Mouse (Mus musculus): ENCODE results near the gene Coa5.

The Coa5 gene

GRCm38 (mm10) chr1:37430297-37430840 lies 466 bp upstream of the Coa5 start:
- in situ Hi-C loops (cut with MboI, MseI) = no loop called here

- in situ Hi-C loops (cut with MboI, MseI) = loop anchor here (5.0 to 10.0 kb wide), 2 partner anchors 124 to 438 kb away; partner anchors contain the start of gene Tsga10
Observed at GRCm38 (mm10) chr1:37428911-37429310, 992 bp downstream of the Coa5 start.

GRCm38 (mm10) chr1:37427144-37427875 lies 2.6 kb downstream of the Coa5 start:
- in situ Hi-C loops (cut with MboI, MseI) = loop anchor here (5.0 to 10.0 kb wide), 2 partner anchors 123 to 440 kb away; partner anchors contain the start of gene Tsga10

- in situ Hi-C loops (cut with MboI, MseI) = no loop called here
Observed at GRCm38 (mm10) chr1:37419420-37419819, 10.5 kb downstream of the Coa5 start.

GRCm38 (mm10) chr1:37415394-37415793 lies 14.5 kb downstream of the Coa5 start:
- in situ Hi-C loops (cut with MboI, MseI) = no loop called here

- in situ Hi-C loops (cut with MboI, MseI) = no loop called here
Observed at GRCm38 (mm10) chr1:37409647-37410046, 20.3 kb downstream of the Coa5 start.

GRCm38 (mm10) chr1:37408678-37409077 lies 21.2 kb downstream of the Coa5 start:
- in situ Hi-C loops (cut with MboI, MseI) = no loop called here

GRCm38 (mm10) chr1:37408059-37408458 lies 21.8 kb downstream of the Coa5 start:
- in situ Hi-C loops (cut with MboI, MseI) = no loop called here

GRCm38 (mm10) chr1:37407228-37407627 lies 22.7 kb downstream of the Coa5 start:
- in situ Hi-C loops (cut with MboI, MseI) = no loop called here

GRCm38 (mm10) chr1:37405137-37405536 lies 24.8 kb downstream of the Coa5 start:
- in situ Hi-C loops (cut with MboI, MseI) = no loop called here

- in situ Hi-C loops (cut with MboI, MseI) = loop anchor here (5.0 kb wide), 1 partner anchor 129 kb away; no protein-coding TSS in a partner anchor
Observed at GRCm38 (mm10) chr1:37401687-37402086, 28.2 kb downstream of the Coa5 start.

- in situ Hi-C loops (cut with MboI, MseI) = loop anchor here (5.0 kb wide), 1 partner anchor 127 kb away; no protein-coding TSS in a partner anchor
Observed at GRCm38 (mm10) chr1:37399734-37400133, 30.2 kb downstream of the Coa5 start.

GRCm38 (mm10) chr1:37398961-37399360 lies 30.9 kb downstream of the Coa5 start:
- in situ Hi-C loops (cut with MboI, MseI) = no loop called here

- in situ Hi-C loops (cut with MboI, MseI) = no loop called here
Observed at GRCm38 (mm10) chr1:37396481-37396880, 33.4 kb downstream of the Coa5 start.

GRCm38 (mm10) chr1:37393174-37393573 lies 36.7 kb downstream of the Coa5 start:
- in situ Hi-C loops (cut with MboI, MseI) = no loop called here

GRCm38 (mm10) chr1:37386448-37386971 lies 43.4 kb downstream of the Coa5 start:
- in situ Hi-C loops (cut with MboI, MseI) = no loop called here

GRCm38 (mm10) chr1:37384304-37384703 lies 45.6 kb downstream of the Coa5 start:
- in situ Hi-C loops (cut with MboI, MseI) = no loop called here

GRCm38 (mm10) chr1:37380913-37381312 lies 49.0 kb downstream of the Coa5 start:
- in situ Hi-C loops (cut with MboI, MseI) = no loop called here

GRCm38 (mm10) chr1:37379536-37379935 lies 50.4 kb downstream of the Coa5 start:
- in situ Hi-C loops (cut with MboI, MseI) = no loop called here

GRCm38 (mm10) chr1:37378095-37378494 lies 51.8 kb downstream of the Coa5 start:
- in situ Hi-C loops (cut with MboI, MseI) = no loop called here

- in situ Hi-C loops (cut with MboI, MseI) = no loop called here
Observed at GRCm38 (mm10) chr1:37376751-37377150, 53.2 kb downstream of the Coa5 start.

- in situ Hi-C loops (cut with MboI, MseI) = no loop called here
Observed at GRCm38 (mm10) chr1:37376177-37376576, 53.7 kb downstream of the Coa5 start.

Measured in T-helper 2 cell (primary cell).